Mouse (Mus musculus) left cerebral cortex, adult 9 months (tissue): ENCODE measurements at regions not wholly inside any gene's neighbourhood (a gene's known extent, or its start where the extent isn't known, plus 50 kb on each side); places are given as distances from the start of the nearest gene placed in this dataset.
A peak's percentile ranks its signal among the peaks of the same experiment; 100 is the strongest.

Experiments used
- DNase-seq, 2 experiments: peaks; one replicate each; pipeline ENCODE4 v3.0.0; 2022; ENCODE audit warnings: low spot score in 2 of 2

GRCm38 (mm10) chr7:129980501-129980900 lies 388.8 kb downstream of the Wdr11 start:
- DNase-seq, result no peak

- DNase-seq, result no peak
Measured at GRCm38 (mm10) chr7:129982411-129982810, 390.7 kb downstream of the Wdr11 start.

- DNase-seq, result no peak
Measured at GRCm38 (mm10) chr7:129983601-129984120, 392.0 kb downstream of the Wdr11 start.

GRCm38 (mm10) chr7:129984367-129984766 lies 392.7 kb downstream of the Wdr11 start:
- no peak for DNase-seq

GRCm38 (mm10) chr7:129987119-129987665 lies 395.5 kb downstream of the Wdr11 start:
- no peak for DNase-seq

GRCm38 (mm10) chr7:129987713-129988112 lies 396.1 kb downstream of the Wdr11 start:
- no peak for DNase-seq

GRCm38 (mm10) chr7:129993446-129994223 lies 402.0 kb downstream of the Wdr11 start:
- no peak for DNase-seq

- no peak for DNase-seq
Measured at GRCm38 (mm10) chr7:129995529-129995928, 403.9 kb downstream of the Wdr11 start.

GRCm38 (mm10) chr7:130001064-130001463 lies 409.4 kb downstream of the Wdr11 start:
- peak in 1 of 2 experiments; percentile 38 for DNase-seq

- no peak for DNase-seq
Measured at GRCm38 (mm10) chr7:130002002-130002401, 410.3 kb downstream of the Wdr11 start.

GRCm38 (mm10) chr7:130005406-130005805 lies 413.7 kb downstream of the Wdr11 start:
- no peak for DNase-seq

- no peak for DNase-seq
Measured at GRCm38 (mm10) chr7:130007993-130008583, 416.4 kb downstream of the Wdr11 start.

- no peak for DNase-seq
Measured at GRCm38 (mm10) chr7:130008591-130009418, 417.1 kb downstream of the Wdr11 start.

- no peak for DNase-seq
Measured at GRCm38 (mm10) chr7:130012067-130012466, 420.4 kb downstream of the Wdr11 start.

- DNase-seq, result no peak
Measured at GRCm38 (mm10) chr7:130013109-130013508, 421.4 kb downstream of the Wdr11 start.

GRCm38 (mm10) chr7:130014609-130015008 lies 422.9 kb downstream of the Wdr11 start:
- no peak for DNase-seq

GRCm38 (mm10) chr7:130015375-130016014 lies 423.8 kb downstream of the Wdr11 start:
- DNase-seq, result no peak

GRCm38 (mm10) chr7:130016015-130016874 lies 424.6 kb downstream of the Wdr11 start:
- DNase-seq, result no peak

GRCm38 (mm10) chr7:130018891-130019290 lies 427.2 kb downstream of the Wdr11 start:
- DNase-seq, result no peak

GRCm38 (mm10) chr7:130028945-130029344 lies 437.3 kb downstream of the Wdr11 start:
- no peak for DNase-seq
